In the genomic region with DNA sequence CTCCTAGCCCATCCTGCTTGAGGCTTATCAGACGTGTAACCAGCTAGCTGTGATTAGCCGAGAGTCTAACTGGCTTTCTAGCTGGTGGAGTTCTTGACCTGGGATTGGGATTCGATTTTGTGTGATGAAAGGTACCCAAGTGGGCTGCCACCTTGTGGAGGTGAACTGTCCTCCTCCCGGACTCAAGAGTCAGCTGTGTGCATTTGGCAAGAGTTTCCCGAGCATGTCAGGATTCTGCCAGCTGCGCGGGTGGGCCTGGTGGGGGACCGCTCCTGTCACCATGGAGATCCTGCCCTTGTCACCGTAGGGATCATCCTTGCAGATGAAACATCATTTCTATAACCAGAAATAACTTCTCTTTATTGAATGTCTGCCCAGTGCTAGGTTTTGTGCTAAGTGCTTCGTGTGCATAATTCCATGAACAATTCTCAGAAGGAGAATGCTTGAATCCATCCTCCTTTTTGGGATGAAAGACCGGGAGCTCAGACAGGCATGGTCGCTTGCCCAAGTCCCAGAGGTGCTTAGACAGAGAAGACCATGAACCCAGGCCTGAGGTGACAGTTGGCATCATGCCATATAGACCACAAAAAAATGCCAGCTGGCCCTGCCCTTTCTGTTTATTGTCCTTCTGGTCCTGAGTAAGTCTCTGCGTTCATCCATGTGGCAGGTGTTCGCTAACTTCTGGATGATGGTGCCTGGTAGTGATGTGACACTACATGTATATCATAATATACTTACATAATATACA, we compare ENCODE assay signal across 23 mouse cellular contexts. TPM values are rescaled to one million over a fixed set of nuclear protein-coding genes. Genes with fewer than 3 reads are reported as not detected.
DNase-seq lines count a peak whose midpoint lies in the region; ATAC-seq lines count a peak whose summit lies in the region.
"Had no signal": no experiment of that assay in that cellular context is flagged by ENCODE, and none has a peak within 500 bp of the region (broad histone marks: within the 10 kb centered on the region; RNA-seq: fewer than 3 reads in every experiment).

No protein-coding gene starts in this region.

- H3K4me2 ChIP-seq in heart, embryonic 12.5 days, result no peak overlapping the region
- H3K4me2 ChIP-seq: embryonic facial prominence, embryonic 15.5 days; forebrain, embryonic 13.5 days; heart, embryonic 13.5 days; limb, embryonic 13.5 days; liver, embryonic 15.5 days; neural tube, embryonic 12.5 days had no signal

- H3K9ac ChIP-seq in heart, embryonic 12.5 days, result no peak overlapping the region
- H3K9ac ChIP-seq: embryonic facial prominence, embryonic 15.5 days; forebrain, embryonic 13.5 days; heart, embryonic 13.5 days; limb, embryonic 13.5 days; liver, embryonic 15.5 days; neural tube, embryonic 12.5 days had no signal

- no peaks in the 10 kb centered on the region for H3K9me3 ChIP-seq in heart, embryonic 12.5 days (replicated peaks)
- H3K9me3 ChIP-seq: embryonic facial prominence, embryonic 15.5 days; forebrain, embryonic 13.5 days; heart, embryonic 13.5 days; limb, embryonic 13.5 days; liver, embryonic 15.5 days; neural tube, embryonic 12.5 days had no signal

- no peaks in the 10 kb centered on the region for H3K36me3 ChIP-seq in heart, embryonic 12.5 days
- H3K36me3 ChIP-seq: embryonic facial prominence, embryonic 15.5 days; G1E; heart, embryonic 13.5 days; limb, embryonic 13.5 days; liver, embryonic 15.5 days; neural tube, embryonic 12.5 days had no signal

- 75% methylated on average over 14 of the region's 14 CpGs for WGBS in heart, embryonic 12.5 days

- ATAC-seq in heart, embryonic 12.5 days (ENCODE audit: insufficient number of reproducible peaks, low FRiP score), result no peak
- ATAC-seq: forebrain, embryonic 13.5 days; midbrain, embryonic 16.5 days had no signal

- no peaks in the 10 kb centered on the region for H3K27me3 ChIP-seq in heart, embryonic 12.5 days (replicated peaks)
- H3K27me3 ChIP-seq: embryonic facial prominence, embryonic 15.5 days; forebrain, embryonic 13.5 days; heart, embryonic 13.5 days; limb, embryonic 13.5 days; liver, embryonic 15.5 days; neural tube, embryonic 12.5 days had no signal

- peak; percentile 24 for DNase-seq in gastrocnemius, postnatal 14 days
- DNase-seq in gastrocnemius, adult 18-20 months (ENCODE audit: low spot score), result no peak
- peak; percentile 71 for DNase-seq in left cerebral cortex, postnatal 4 days
- no peak for DNase-seq in left cerebral cortex, adult 11 months (ENCODE audit: low spot score)
- peak; percentile 64 for DNase-seq in brain, adult 2 months (ENCODE audit: low read depth, low spot score)
- peak; percentile 24 for DNase-seq in cerebellum, adult 9-10 months
- DNase-seq in thymus, postnatal 4 days, result no peak
- DNase-seq: adrenal gland, adult 8-10 months; gastrocnemius, postnatal 10 days; heart, postnatal 4 days; kidney, adult 8-10 months; kidney, postnatal 4 days; layer of hippocampus, postnatal 36 days; thymus, postnatal 36 days had no signal

- intact Hi-C loops in gastrocnemius, postnatal 14 days (cut with DNase I; ENCODE audit: low total_unique reads), result no loop called here
- intact Hi-C loops in left cerebral cortex, postnatal 4 days (cut with DNase I), result no loop called here

- H3K4me1 ChIP-seq in heart, embryonic 12.5 days (replicated peaks), result no peaks in the 10 kb centered on the region
- H3K4me1 ChIP-seq: embryonic facial prominence, embryonic 15.5 days; heart, embryonic 13.5 days; liver, embryonic 15.5 days had no signal

- no peak overlapping the region for H3K4me3 ChIP-seq in heart, embryonic 12.5 days
- H3K4me3 ChIP-seq: embryonic facial prominence, embryonic 15.5 days; forebrain, embryonic 13.5 days; heart, embryonic 13.5 days; limb, embryonic 13.5 days; liver, embryonic 15.5 days; neural tube, embryonic 12.5 days had no signal

- H3K27ac ChIP-seq in heart, embryonic 12.5 days (ENCODE audit: poor library complexity, severe bottlenecking), result no peak overlapping the region
- H3K27ac ChIP-seq: embryonic facial prominence, embryonic 15.5 days; forebrain, embryonic 13.5 days; heart, embryonic 13.5 days; limb, embryonic 13.5 days; liver, embryonic 15.5 days; neural tube, embryonic 12.5 days had no signal

RNA-seq across cellular contexts. Expression of a gene that starts 38.6 kb away (rescaled TPM):
- 1 to 10 TPM; 5.0 to 5.3 TPM for total RNA-seq in gastrocnemius, postnatal 14 days (2021)
- 1 to 10 TPM; 2.0 to 2.2 TPM for total RNA-seq in gastrocnemius, adult 18-20 months (2021)
- total RNA-seq in left cerebral cortex, postnatal 4 days (2021), result 10 to 100 TPM; 62.3 to 64.5 TPM
- polyA plus RNA-seq in heart, embryonic 12.5 days (2016; fragmentation: Nextera tagmentation; extraction: Ambion mirVana), result 1.4 and 2.1 TPM in 2 replicates
- total RNA-seq: G1E had no signal
- polyA plus RNA-seq: G1E had no signal

Comparison
In these comparisons a context has a peak if more than half of its experiments do, and no peak if none do; other contexts are left out.
1. DNase-seq: peak in gastrocnemius, postnatal 14 days (single experiment), left cerebral cortex, postnatal 4 days (single experiment), brain, adult 2 months (single experiment) and cerebellum, adult 9-10 months (single experiment); none in gastrocnemius, adult 18-20 months (single experiment), left cerebral cortex, adult 11 months (single experiment) and thymus, postnatal 4 days (single experiment).
2. RNA of a gene that starts 38.6 kb away (total RNA-seq): 62.3 to 64.5 TPM in left cerebral cortex, postnatal 4 days; 5.0 to 5.3 TPM in gastrocnemius, postnatal 14 days and 2.0 to 2.2 TPM in gastrocnemius, adult 18-20 months; every median in the first group is over 10 times any median in the second.